Mouse (Mus musculus) heart, postnatal 4 days (tissue): ENCODE measurements around the gene Fam193a. TPM values are rescaled to one million over a fixed set of nuclear protein-coding genes. Genes with fewer than 3 reads are reported as not detected.

ENCODE experiments used
- DNase-seq: peaks from one replicate; pipeline ENCODE4 v3.0.0; 2021
- total RNA-seq, 2 experiments: library from RNA; stranded (reverse); gene quantifications; 2 replicates each; pipeline ENCODE4 v1.2.3; 2021

Gene Fam193a
- total RNA-seq, 2 experiments from 2014 or later = 36.0 to 41.7 TPM

- no peak for DNase-seq
Observed at GRCm38 (mm10) chr5:34461841-34462240, 92.1 kb downstream of the Fam193a start.

- DNase-seq = no peak
Observed at GRCm38 (mm10) chr5:34466079-34466478, 96.3 kb downstream of the Fam193a start.

GRCm38 (mm10) chr5:34466648-34467047 lies 96.9 kb downstream of the Fam193a start:
- no peak for DNase-seq

- DNase-seq = no peak
Observed at GRCm38 (mm10) chr5:34468039-34468775, 98.5 kb downstream of the Fam193a start.

GRCm38 (mm10) chr5:34480926-34481325 lies 111.2 kb downstream of the Fam193a start:
- no peak for DNase-seq

GRCm38 (mm10) chr5:34485731-34486130 lies 116.0 kb downstream of the Fam193a start:
- no peak for DNase-seq

- DNase-seq = peak; percentile 56
Observed at GRCm38 (mm10) chr5:34487320-34488090, 117.8 kb downstream of the Fam193a start.

- no peak for DNase-seq
Observed at GRCm38 (mm10) chr5:34488741-34489417, 119.1 kb downstream of the Fam193a start.

GRCm38 (mm10) chr5:34489418-34489787 lies 119.7 kb downstream of the Fam193a start:
- DNase-seq = no peak

- DNase-seq = no peak
Observed at GRCm38 (mm10) chr5:34496745-34497144, 127.0 kb downstream of the Fam193a start.

- DNase-seq = no peak
Observed at GRCm38 (mm10) chr5:34500886-34501285, 131.2 kb downstream of the Fam193a start.

GRCm38 (mm10) chr5:34501588-34501987 lies 131.9 kb downstream of the Fam193a start:
- DNase-seq = no peak

GRCm38 (mm10) chr5:34502411-34502810 lies 132.7 kb downstream of the Fam193a start:
- DNase-seq = no peak

- no peak for DNase-seq
Observed at GRCm38 (mm10) chr5:34502821-34503220, 133.1 kb downstream of the Fam193a start.

GRCm38 (mm10) chr5:34512486-34512885 lies 142.8 kb downstream of the Fam193a start:
- DNase-seq = no peak

GRCm38 (mm10) chr5:34513466-34514217 lies 143.9 kb downstream of the Fam193a start, which contains the start of gene Tnip2:
Gene Tnip2 (minus strand): TSS chr5:34513991.
- DNase-seq = peak; percentile 98

GRCm38 (mm10) chr5:34514218-34514566 lies 144.5 kb downstream of the Fam193a start:
- no peak for DNase-seq

GRCm38 (mm10) chr5:34515096-34515495 lies 145.4 kb downstream of the Fam193a start:
- no peak for DNase-seq

GRCm38 (mm10) chr5:34517913-34518312 lies 148.2 kb downstream of the Fam193a start:
- DNase-seq = peak; percentile 87

GRCm38 (mm10) chr5:34519389-34519910 lies 149.7 kb downstream of the Fam193a start:
- no peak for DNase-seq

GRCm38 (mm10) chr5:34520458-34521209 lies 150.9 kb downstream of the Fam193a start:
- no peak for DNase-seq
